Mouse (Mus musculus) frontal cortex, postnatal 36 days (tissue): ENCODE data around the gene Xpnpep1.

ENCODE experiments used
- DNase-seq, 2 experiments: peaks; one replicate each; pipeline ENCODE4 v3.0.0; 2022; ENCODE audit warnings: low spot score in 2 of 2

Xpnpep1 gene

GRCm38 (mm10) chr19:53066531-53066930 lies 26.5 kb upstream of the Xpnpep1 start:
- DNase-seq, result no peak

- no peak for DNase-seq
These were observed 25.0 kb upstream of the Xpnpep1 start for GRCm38 (mm10) chr19:53064972-53065361.

GRCm38 (mm10) chr19:53064292-53064971 lies 24.4 kb upstream of the Xpnpep1 start:
- DNase-seq, result no peak

- no peak for DNase-seq
These were observed 22.0 kb upstream of the Xpnpep1 start for GRCm38 (mm10) chr19:53062046-53062445.

GRCm38 (mm10) chr19:53059344-53060111 lies 19.5 kb upstream of the Xpnpep1 start:
- DNase-seq, result no peak

- no peak for DNase-seq
These were observed 18.8 kb upstream of the Xpnpep1 start for GRCm38 (mm10) chr19:53058726-53059334.

- no peak for DNase-seq
These were observed 18.1 kb upstream of the Xpnpep1 start for GRCm38 (mm10) chr19:53057980-53058725.

GRCm38 (mm10) chr19:53053355-53053754 lies 13.3 kb upstream of the Xpnpep1 start:
- DNase-seq, result no peak

GRCm38 (mm10) chr19:53052031-53052670 lies 12.1 kb upstream of the Xpnpep1 start:
- no peak for DNase-seq

- DNase-seq, result no peak
These were observed 11.4 kb upstream of the Xpnpep1 start for GRCm38 (mm10) chr19:53051288-53051985.

GRCm38 (mm10) chr19:53050100-53050499 lies 10.1 kb upstream of the Xpnpep1 start:
- no peak for DNase-seq

- no peak for DNase-seq
These were observed 7.2 kb upstream of the Xpnpep1 start for GRCm38 (mm10) chr19:53047208-53047607.

- no peak for DNase-seq
These were observed 3.6 kb upstream of the Xpnpep1 start for GRCm38 (mm10) chr19:53043423-53044125.

GRCm38 (mm10) chr19:53041570-53041969 lies 1.6 kb upstream of the Xpnpep1 start:
- DNase-seq, result no peak

GRCm38 (mm10) chr19:53041133-53041510 lies 1.1 kb upstream of the Xpnpep1 start:
- DNase-seq, result no peak

GRCm38 (mm10) chr19:53039090-53039489 lies 924 bp downstream of the Xpnpep1 start:
- DNase-seq, result no peak

GRCm38 (mm10) chr19:53038435-53038938 lies 1.5 kb downstream of the Xpnpep1 start:
- peak; percentile 98 for DNase-seq

GRCm38 (mm10) chr19:53037925-53038419 lies 2.0 kb downstream of the Xpnpep1 start:
- DNase-seq, result no peak

- no peak for DNase-seq
These were observed 6.7 kb downstream of the Xpnpep1 start for GRCm38 (mm10) chr19:53033159-53033943.
